Mouse (Mus musculus) right cerebral cortex, adult 2 months (tissue): Measurements from ENCODE around the gene Slc35a3.
A peak's percentile ranks its signal among the peaks of the same experiment; 100 is the strongest.
"Not testable (repeated sequence)": the region's sequence is repeated elsewhere in the genome, so short reads cannot be mapped to it uniquely, and the experiment has no call there.

Experiments used
- DNase-seq, 2 experiments: peaks; one replicate each; pipeline ENCODE4 v3.0.0; 2021 to 2022; ENCODE audit warnings: low spot score in 2 of 2

The Slc35a3 gene

GRCm38 (mm10) chr3:116712436-116712881 is at the start of gene Slc35a3:
Gene Slc35a3, minus strand, starts transcription at chr3:116712831.
- no peak for DNase-seq

- DNase-seq = peak; percentile 16 to 32
Measured at GRCm38 (mm10) chr3:116752818-116753217, 40.2 kb upstream of the Slc35a3 start.

GRCm38 (mm10) chr3:116751191-116751860 is 38.7 kb upstream of the Slc35a3 start:
- DNase-seq = peak; percentile 53 to 59

- DNase-seq = peak; percentile 42 to 49
Measured at GRCm38 (mm10) chr3:116748391-116749170, 36.0 kb upstream of the Slc35a3 start.

- DNase-seq = not testable (repeated sequence)
Measured at GRCm38 (mm10) chr3:116747648-116748047, 35.0 kb upstream of the Slc35a3 start.

GRCm38 (mm10) chr3:116740963-116741362 is 28.3 kb upstream of the Slc35a3 start:
- no peak for DNase-seq

- no peak for DNase-seq
Measured at GRCm38 (mm10) chr3:116740106-116740505, 27.5 kb upstream of the Slc35a3 start.

GRCm38 (mm10) chr3:116737326-116737731 is 24.7 kb upstream of the Slc35a3 start:
- no peak for DNase-seq

- DNase-seq = no peak
Measured at GRCm38 (mm10) chr3:116729483-116730174, 17.0 kb upstream of the Slc35a3 start.

- DNase-seq = no peak
Measured at GRCm38 (mm10) chr3:116726807-116727206, 14.2 kb upstream of the Slc35a3 start.

- DNase-seq = no peak
Measured at GRCm38 (mm10) chr3:116723496-116724481, 11.2 kb upstream of the Slc35a3 start.

- no peak for DNase-seq
Measured at GRCm38 (mm10) chr3:116722980-116723379, 10.3 kb upstream of the Slc35a3 start.

- no peak for DNase-seq
Measured at GRCm38 (mm10) chr3:116718951-116719350, 6.3 kb upstream of the Slc35a3 start.

- no peak for DNase-seq
Measured at GRCm38 (mm10) chr3:116713031-116713430, 400 bp upstream of the Slc35a3 start.

- DNase-seq = peak; percentile 78 to 80
Measured at GRCm38 (mm10) chr3:116711624-116712435, 801 bp downstream of the Slc35a3 start.

GRCm38 (mm10) chr3:116710941-116711340 is 1.7 kb downstream of the Slc35a3 start:
- DNase-seq = no peak

GRCm38 (mm10) chr3:116705637-116706204 is 6.9 kb downstream of the Slc35a3 start:
- DNase-seq = no peak

- no peak for DNase-seq
Measured at GRCm38 (mm10) chr3:116703835-116704234, 8.8 kb downstream of the Slc35a3 start.

- no peak for DNase-seq
Measured at GRCm38 (mm10) chr3:116702647-116703272, 9.9 kb downstream of the Slc35a3 start.
